Mouse (Mus musculus) cerebellum, adult 2 months (tissue): ENCODE data around the gene Cwh43.

Source experiments
- CTCF ChIP-seq: fragments of 200-500 bp; IDR thresholded peaks from 2 replicates; pipeline ENCODE4 v1.5.1; 2011; ENCODE audit warnings: low read depth, mild to moderate bottlenecking, control low read depth, low read length, moderate library complexity, borderline replicate concordance; ENCODE audit not compliant: insufficient read depth
- POLR2A ChIP-seq: fragments of 200-500 bp; IDR thresholded peaks from 2 replicates; pipeline ENCODE4 v1.6.1; 2011; ENCODE audit warnings: low read length, control low read depth, borderline replicate concordance; ENCODE audit not compliant: insufficient read depth

- no peak for TF ChIP-seq CTCF
- TF ChIP-seq POLR2A = no peak
These were observed 1.1 kb upstream of the Cwh43 start for GRCm38 (mm10) chr5:73404790-73405189.
